Mouse (Mus musculus) fat pad, adult 2 months (tissue): ENCODE data around the gene Gm21861.
"Not testable (repeated sequence)": the region's sequence is repeated elsewhere in the genome, so short reads cannot be mapped to it uniquely, and the experiment has no call there.

Source experiments
- DNase-seq: peaks from one replicate; pipeline ENCODE4 v3.0.0-alpha.2; 2011; ENCODE audit warnings: low read depth, low spot score; ENCODE audit errors: extremely low read depth

Gm21861 gene

DNA sequence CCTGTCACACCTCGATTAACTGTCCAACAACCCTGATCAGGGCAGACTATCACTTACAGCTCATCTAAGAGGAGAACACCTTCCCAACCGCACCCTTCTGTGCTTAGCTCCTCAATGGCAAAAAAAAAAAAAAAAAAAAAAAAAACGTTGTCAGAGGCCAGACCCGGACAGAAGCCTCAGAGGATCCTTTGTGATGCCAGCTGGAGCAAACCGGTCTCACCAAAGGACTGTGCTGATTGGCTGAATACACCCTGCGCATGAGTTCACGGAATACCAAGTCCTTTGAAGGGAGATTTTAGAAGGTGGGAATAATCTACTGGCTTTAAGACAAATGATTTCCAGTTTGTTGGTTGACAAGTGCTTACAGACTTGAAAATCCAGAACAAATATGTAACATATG is at the start of gene Gm21861:
Gm21861 (minus strand) TSS at position 101 of the 400 bp plus-strand sequence.
- not testable (repeated sequence) for DNase-seq
